ENCODE assay signal across 8 mouse cellular contexts in genomic region chr2:37786461-37786860, GRCm38 (mm10). TPM values are rescaled to one million over a fixed set of nuclear protein-coding genes. Genes with fewer than 3 reads are reported as not detected.
A peak's percentile ranks its signal among the peaks of the same experiment; 100 is the strongest.
DNase-seq lines count a peak whose midpoint lies in the region; ATAC-seq and TF ChIP-seq lines count a peak whose summit lies in the region.

No protein-coding gene starts in this region.

- no peak for TF ChIP-seq CTCF in cortical plate, adult 2 months (IDR thresholded peaks at IDR 0.05; ENCODE audit: extremely low read depth, insufficient read depth, low read length)

- DNase-seq in heart, adult 8-10 months (ENCODE audit: low spot score) = no peak
- no peak for DNase-seq in hindbrain, embryonic 14.5 days (ENCODE audit: low spot score)
- DNase-seq in midbrain, embryonic 14.5 days = no peak
- DNase-seq in spleen, adult 18-20 months = no peak
- no peak for DNase-seq in embryo, embryonic 11 days
- no peak for DNase-seq in cerebellum, adult 8-10 months

- H3K9ac ChIP-seq in heart, embryonic 15.5 days = peak overlapping the region; percentile 38
- no peak overlapping the region for H3K9ac ChIP-seq in hindbrain, embryonic 14.5 days
- no peak overlapping the region for H3K9ac ChIP-seq in midbrain, embryonic 14.5 days (replicated peaks; ENCODE audit: low read length)

- peak overlapping the region; percentile 82 for H3K4me2 ChIP-seq in heart, embryonic 15.5 days
- H3K4me2 ChIP-seq in hindbrain, embryonic 14.5 days (replicated peaks) = peak overlapping the region; percentile 41
- peak overlapping the region; percentile 17 for H3K4me2 ChIP-seq in midbrain, embryonic 14.5 days (ENCODE audit: low read length)

- H3K9me3 ChIP-seq in heart, embryonic 15.5 days (replicated peaks) = no peaks in the 10 kb centered on the region
- H3K9me3 ChIP-seq in hindbrain, embryonic 14.5 days (ENCODE audit: control insufficient read depth, low read length) = no peaks in the 10 kb centered on the region
- no peaks in the 10 kb centered on the region for H3K9me3 ChIP-seq in midbrain, embryonic 14.5 days (ENCODE audit: control insufficient read depth, low read length)

- H3K36me3 ChIP-seq in heart, embryonic 15.5 days = no peaks in the 10 kb centered on the region
- H3K36me3 ChIP-seq in hindbrain, embryonic 14.5 days (replicated peaks; ENCODE audit: control insufficient read depth, insufficient read depth) = no peaks in the 10 kb centered on the region
- H3K36me3 ChIP-seq in midbrain, embryonic 14.5 days (ENCODE audit: control insufficient read depth, insufficient read depth, low read length) = 0 out of 2 replicates have a peak, but pooled peaks cover 2% of the 10 kb centered on the region

- TF ChIP-seq POLR2A in cortical plate, adult 2 months (IDR thresholded peaks at IDR 0.05; ENCODE audit: extremely low read depth, insufficient read depth, low read length) = no peak

- H3K4me1 ChIP-seq in heart, embryonic 15.5 days (replicated peaks) = peaks cover 28% of the 10 kb centered on the region
- peaks cover 2% of the 10 kb centered on the region for H3K4me1 ChIP-seq in cortical plate, adult 2 months (ENCODE audit: control insufficient read depth, insufficient read depth, low read length)
- H3K4me1 ChIP-seq in hindbrain, embryonic 14.5 days (replicated peaks; ENCODE audit: control insufficient read depth, insufficient read depth, low read length) = peaks cover 9% of the 10 kb centered on the region; the same call in 1 of the 2 replicates
- H3K4me1 ChIP-seq in midbrain, embryonic 14.5 days (ENCODE audit: control insufficient read depth, insufficient read depth, low read length) = peaks cover 4% of the 10 kb centered on the region; the same call in 1 of the 2 replicates

- H3K27me3 ChIP-seq in heart, embryonic 15.5 days = peaks cover 24% of the 10 kb centered on the region
- no peaks in the 10 kb centered on the region for H3K27me3 ChIP-seq in hindbrain, embryonic 14.5 days (ENCODE audit: control insufficient read depth, insufficient read depth, low read length)
- no peaks in the 10 kb centered on the region for H3K27me3 ChIP-seq in midbrain, embryonic 14.5 days (ENCODE audit: control insufficient read depth, insufficient read depth, low read length)

- 18% methylated on average over 52 of the region's 52 CpGs for WGBS in heart, embryonic 15.5 days
- 31% methylated on average over 42 of the region's 52 CpGs for WGBS in hindbrain, embryonic 14.5 days
- 49% methylated on average over 52 of the region's 52 CpGs for WGBS in midbrain, embryonic 14.5 days

- no peak for ATAC-seq in heart, embryonic 15.5 days (replicated peaks; ENCODE audit: insufficient number of reproducible peaks, insufficient read depth, low FRiP score, low read depth)
- no peak for ATAC-seq in hindbrain, embryonic 14.5 days (ENCODE audit: low FRiP score)
- no peak for ATAC-seq in midbrain, embryonic 14.5 days (ENCODE audit: low FRiP score, low TSS enrichment)

- H3K4me3 ChIP-seq in heart, embryonic 15.5 days = peak overlapping the region; percentile 49
- H3K4me3 ChIP-seq in cortical plate, adult 2 months (ENCODE audit: insufficient read depth, low read length) = peak overlapping the region; percentile 24
- peak overlapping the region; percentile 29 for H3K4me3 ChIP-seq in hindbrain, embryonic 14.5 days (replicated peaks; ENCODE audit: low read length)
- H3K4me3 ChIP-seq in midbrain, embryonic 14.5 days (replicated peaks; ENCODE audit: low read depth, low read length) = no peak overlapping the region

- no peak overlapping the region for H3K27ac ChIP-seq in heart, embryonic 15.5 days
- H3K27ac ChIP-seq in cortical plate, adult 2 months (ENCODE audit: insufficient read depth, low read length) = no peak overlapping the region
- H3K27ac ChIP-seq in hindbrain, embryonic 14.5 days = no peak overlapping the region
- H3K27ac ChIP-seq in midbrain, embryonic 14.5 days (replicated peaks; ENCODE audit: low read depth, low read length) = no peak overlapping the region

RNA-seq across cellular contexts. Expression of gene Crb2, which starts 10.4 kb away (rescaled TPM):
- 1.3 and 2.1 TPM in 2 replicates for polyA plus RNA-seq in heart, embryonic 15.5 days (2015; fragmentation: Nextera tagmentation; extraction: Ambion mirVana)
- 1 to 10 TPM in 1 of 4 experiments, under 1 TPM in 3; 0.41 to 1.1 (median 0.77) TPM for total RNA-seq in heart, adult 8-10 months (2022)
- polyA plus RNA-seq in cortical plate, adult 2 months (2012; rRNA removed) = 1.7 and 2.0 TPM in 2 replicates
- polyA plus RNA-seq in hindbrain, embryonic 14.5 days (2014; fragmentation: Nextera tagmentation; extraction: Ambion mirVana) = 4.5 and 6.3 TPM in 2 replicates
- polyA plus RNA-seq in midbrain, embryonic 14.5 days (2014; fragmentation: Nextera tagmentation; extraction: Ambion mirVana) = 3.5 and 5.8 TPM in 2 replicates

Comparison
In these comparisons a context has a peak if more than half of its experiments do, and no peak if none do; other contexts are left out.
1. H3K4me2 ChIP-seq: peak in every context shown above with its lines; median percentile 82 in heart, embryonic 15.5 days; 41 in hindbrain, embryonic 14.5 days; 17 in midbrain, embryonic 14.5 days.